Mouse (Mus musculus) liver, postnatal 0 days (tissue): ENCODE data around the gene Hltf.

Source experiments
- CTCF ChIP-seq: sonication (generic); IDR thresholded peaks from 2 replicates; pipeline ENCODE4 v1.5.1; 2016; ENCODE audit warnings: antibody characterized with exemption, low read depth
- EP300 ChIP-seq: IDR thresholded peaks from 2 replicates; pipeline ENCODE4 v1.6.1; 2016; ENCODE audit warnings: antibody characterized with exemption, low read depth, mild to moderate bottlenecking

GRCm38 (mm10) chr3:20155476-20155875 lies 97.9 kb downstream of the Hltf start:
- no peak for TF ChIP-seq CTCF
- TF ChIP-seq EP300 = 0 out of 2 replicates have a peak, but pooled peaks have one; percentile 17
